Mouse (Mus musculus): ENCODE data around the gene Zfp932.
A peak's percentile ranks its signal among the peaks of the same experiment; 100 is the strongest.
"Not testable (repeated sequence)": the region's sequence is repeated elsewhere in the genome, so short reads cannot be mapped to it uniquely, and the experiment has no call there.

Gene Zfp932

DNA sequence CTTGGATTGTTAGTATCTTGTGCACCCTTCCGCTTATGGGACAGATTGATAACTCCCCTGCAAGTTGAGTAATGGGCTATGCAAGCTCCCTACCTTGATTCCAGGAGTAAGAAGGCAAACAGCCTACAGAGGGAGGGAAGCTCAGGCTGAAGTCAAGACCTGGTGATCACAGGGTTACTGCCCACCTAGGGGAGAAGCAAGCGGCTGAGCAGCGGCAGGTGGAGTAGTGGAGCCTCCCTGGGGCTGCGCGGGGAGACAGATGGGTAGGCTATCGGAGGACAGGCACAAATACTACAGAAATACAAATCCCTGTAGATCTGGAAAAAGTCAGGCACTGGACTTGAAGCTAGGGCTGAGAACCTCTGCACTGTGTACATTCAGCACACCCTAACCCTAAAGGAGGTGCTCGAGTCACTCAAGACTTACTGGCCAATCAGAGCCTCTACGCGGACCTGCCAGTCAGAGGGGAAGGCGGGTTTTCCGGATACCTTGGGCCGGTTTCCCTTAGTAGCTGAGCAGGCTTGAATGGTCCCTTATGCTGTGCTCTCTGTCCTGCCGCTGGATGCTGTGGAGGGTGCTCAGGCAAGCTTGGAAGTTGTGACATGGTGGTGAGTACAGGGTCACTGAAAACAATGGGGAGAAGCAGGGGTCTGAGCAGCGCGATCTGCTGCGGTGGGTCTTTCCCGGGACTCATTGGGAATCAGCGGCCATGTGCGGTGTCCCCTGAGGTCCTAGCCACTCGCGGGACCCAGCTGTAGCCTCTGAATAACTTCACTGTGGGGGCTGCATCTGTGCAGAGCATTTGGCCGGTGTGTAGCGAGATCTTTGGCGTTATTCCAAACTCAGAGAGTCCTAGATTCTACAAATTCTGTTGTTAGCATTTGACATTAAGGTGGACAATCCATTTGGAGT, at the start of gene Zfp932:
TSS of gene Zfp932 (plus strand) at position 496 of the 912 bp plus-strand sequence.
- DNase-seq (ENCODE audit: low read depth, low spot score): peak; percentile 83

DNA sequence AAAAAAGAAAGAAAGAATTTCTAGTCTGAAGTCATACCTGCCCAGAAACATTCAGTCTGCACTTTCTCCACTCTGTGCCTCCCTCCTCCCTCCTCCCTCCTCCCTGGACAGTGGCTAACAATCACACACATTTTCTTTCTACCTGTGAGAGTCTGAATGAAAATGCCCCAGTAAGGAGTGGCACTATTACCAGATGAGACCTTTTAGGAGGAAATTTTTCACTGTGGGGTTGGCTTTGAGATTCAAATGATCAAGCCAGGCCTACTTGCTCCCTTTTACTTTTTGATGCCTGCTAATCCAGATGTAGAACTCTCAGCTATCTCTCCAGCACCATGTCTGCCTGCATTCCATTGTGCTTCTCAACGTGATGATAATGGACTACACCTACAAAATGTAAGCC, 46.0 kb upstream of the Zfp932 start:
- DNase-seq (ENCODE audit: low read depth, low spot score): no peak

DNA sequence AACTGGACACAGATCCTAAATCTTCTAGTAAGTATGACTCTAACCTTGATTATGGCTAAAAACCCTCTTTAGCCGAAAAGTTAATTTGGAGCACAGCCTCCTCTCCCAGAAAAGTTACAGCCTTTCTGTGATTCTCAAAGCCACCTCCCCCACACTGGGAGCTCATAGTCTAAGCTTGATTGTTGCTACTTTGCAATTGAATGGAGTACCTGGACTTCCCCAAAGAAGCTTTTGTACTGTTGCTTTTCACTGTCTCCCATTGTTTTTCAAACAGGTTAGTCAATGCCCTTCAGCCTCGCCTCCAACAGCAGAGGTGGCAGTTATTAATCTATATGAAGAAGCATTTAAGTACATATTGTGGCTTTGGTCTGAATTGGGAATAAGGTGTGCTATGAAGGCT, 15.6 kb upstream of the Zfp932 start:
- DNase-seq (ENCODE audit: low read depth, low spot score): not testable (repeated sequence)

DNA sequence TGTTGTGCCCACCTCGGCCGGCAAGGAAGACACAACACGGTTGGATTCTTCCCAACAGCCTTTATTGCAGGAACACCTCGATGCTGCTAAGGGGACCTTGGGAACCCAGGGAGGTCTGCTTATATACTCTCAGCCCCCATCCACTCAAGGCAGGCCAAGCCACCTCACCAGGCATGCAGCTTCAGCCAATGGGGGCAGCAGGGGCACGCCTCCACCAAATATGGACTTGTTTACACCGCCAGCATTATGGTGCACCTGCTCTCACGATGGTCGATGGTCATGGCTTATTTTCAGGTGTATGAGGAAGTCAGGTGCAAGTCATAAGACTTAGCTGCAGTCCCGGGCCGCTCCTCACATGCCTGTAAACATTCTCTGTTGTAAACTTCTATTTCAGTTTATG, 860 bp upstream of the Zfp932 start:
- DNase-seq (ENCODE audit: low read depth, low spot score): not testable (repeated sequence)

DNA sequence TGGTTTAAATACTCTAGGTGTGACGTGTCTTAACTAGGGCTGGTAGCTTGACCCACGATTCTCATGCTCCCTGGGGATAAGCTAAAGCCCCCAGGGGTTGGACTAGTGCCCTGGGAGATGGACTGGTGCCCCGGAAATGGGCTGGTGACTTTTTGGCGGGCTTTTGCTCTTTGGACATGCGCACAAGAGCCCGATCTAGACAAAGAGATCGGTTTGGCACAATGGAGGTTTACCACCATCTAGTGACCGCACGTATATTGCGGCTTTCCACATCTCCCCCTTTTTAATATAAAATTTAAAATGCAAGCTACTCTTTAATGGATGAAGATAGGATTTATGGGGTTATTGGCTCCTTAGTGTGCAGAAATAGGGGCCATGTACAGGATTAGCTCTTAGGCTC, 19.5 kb downstream of the Zfp932 start:
- not testable (repeated sequence) for DNase-seq (ENCODE audit: low read depth, low spot score)

DNA sequence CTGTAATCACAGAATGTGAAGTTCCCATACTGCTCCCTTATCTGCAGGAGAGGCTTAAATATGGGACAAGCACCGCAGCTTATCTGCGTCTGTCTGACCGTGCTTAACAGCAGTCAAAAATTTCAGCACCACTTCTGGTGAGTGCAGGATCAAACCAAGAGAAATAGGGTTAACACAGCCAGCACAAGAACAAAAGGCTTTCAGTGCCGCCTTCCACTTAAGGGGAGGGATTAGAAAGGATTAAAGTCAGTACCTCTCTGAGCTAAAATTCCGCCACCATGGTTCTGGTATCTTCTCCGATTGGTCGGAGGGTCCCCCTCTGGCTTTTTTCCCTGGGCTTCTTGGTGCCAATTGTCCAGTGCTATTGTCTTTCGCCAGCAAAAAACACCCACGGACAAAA, 27.0 kb downstream of the Zfp932 start:
- no peak for DNase-seq (ENCODE audit: low read depth, low spot score)

DNA sequence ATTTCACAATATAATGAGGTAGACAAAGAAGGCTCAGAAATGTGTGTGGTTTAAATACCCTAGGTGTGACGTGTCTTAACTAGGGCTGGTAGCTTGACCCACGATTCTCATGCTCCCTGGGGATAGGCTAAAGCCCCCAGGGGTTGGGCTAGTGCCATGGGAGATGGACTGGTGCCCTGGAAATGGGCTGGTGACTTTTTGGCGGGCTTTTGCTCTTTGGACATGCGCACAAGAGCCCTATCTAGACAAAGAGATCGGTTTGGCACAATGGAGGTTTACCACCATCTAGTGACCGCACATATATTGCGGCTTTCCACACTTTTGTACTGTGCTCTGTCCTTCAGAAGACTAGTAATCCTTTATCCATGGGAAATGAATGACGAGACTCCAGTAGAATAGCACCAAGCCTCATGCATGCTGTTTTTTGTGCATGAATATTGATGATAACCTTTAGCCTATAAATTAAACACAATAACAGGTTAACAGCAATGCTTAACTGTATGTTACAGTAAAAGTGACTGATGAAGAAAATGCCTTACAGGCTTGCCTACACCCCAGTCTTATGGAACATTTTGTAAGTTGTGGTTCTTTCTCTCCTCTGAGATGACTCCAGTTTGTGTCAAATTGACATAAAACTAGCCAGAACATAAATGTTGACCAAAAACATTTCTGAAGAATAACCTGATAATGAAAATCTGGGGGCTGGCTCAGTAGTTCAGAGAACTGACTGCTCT, 27.5 kb downstream of the Zfp932 start:
- DNase-seq (ENCODE audit: low read depth, low spot score): peak; percentile 21

DNA sequence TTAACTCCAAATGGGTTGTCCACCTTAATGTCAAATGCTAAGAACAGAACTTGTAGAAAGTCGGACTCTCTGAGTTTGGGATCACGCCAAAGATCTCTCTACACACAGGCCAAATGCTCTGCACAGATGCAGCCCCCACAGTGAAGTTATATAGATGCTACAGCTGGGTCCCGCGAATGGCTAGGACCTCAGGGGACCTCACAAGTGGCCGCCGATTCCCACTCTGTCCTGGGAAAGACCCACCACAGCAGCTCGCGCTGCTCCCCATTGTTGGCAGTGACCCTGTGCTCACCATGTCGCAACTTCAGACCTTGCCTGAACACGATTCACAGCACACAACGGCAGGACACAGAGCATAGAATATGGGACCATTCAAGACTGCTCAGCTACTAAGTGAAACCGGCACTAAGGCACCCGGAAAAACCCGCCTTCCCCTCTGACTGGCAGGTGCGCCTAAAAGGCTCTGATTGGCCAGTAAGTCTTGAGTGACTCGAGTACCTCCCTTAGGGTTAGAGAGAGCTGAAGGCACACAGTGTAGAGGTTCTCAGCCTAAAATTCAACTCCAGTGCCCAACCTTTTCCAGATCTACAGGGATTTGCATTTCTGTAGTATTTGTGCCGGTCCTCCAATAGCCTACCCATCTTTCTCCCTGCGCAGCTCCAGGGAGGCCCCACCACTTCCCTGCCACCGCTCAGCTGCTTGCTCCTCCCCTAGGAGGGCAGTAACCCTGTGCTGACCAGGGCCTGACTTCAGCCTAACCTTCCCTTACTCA, 61.5 kb downstream of the Zfp932 start:
- DNase-seq (ENCODE audit: low read depth, low spot score): peak; percentile 87
